Mouse (Mus musculus) neural tube, embryonic 13.5 days (tissue): ENCODE results near the gene Fuca2. TPM values are rescaled to one million over a fixed set of nuclear protein-coding genes. Genes with fewer than 3 reads are reported as not detected.

ENCODE experiments used
- polyA plus RNA-seq: library from polyadenylated mRNA; unstranded; fragments of >200 nt; fragmentation: Nextera tagmentation; extraction: Ambion mirVana; gene quantifications from 2 replicates; pipeline ENCODE4 v1.2.1, GENCODE M21; 2015

The Fuca2 gene
- polyA plus RNA-seq, 1 experiment from 2014 or later: 37.7 TPM

Other genes starting within 250 kb of the Fuca2 start
- 11.3 and 11.4 TPM in 2 replicates for gene Phactr2, start 25.1 kb upstream of the Fuca2 start, polyA plus RNA-seq
- gene Adat2, start 53.4 kb downstream of the Fuca2 start, polyA plus RNA-seq: 2.1 and 2.9 TPM in 2 replicates
- gene Pex3, start 53.6 kb downstream of the Fuca2 start, polyA plus RNA-seq: 26.4 and 26.5 TPM in 2 replicates